Mouse (Mus musculus): ENCODE measurements at regions not wholly inside any gene's neighbourhood (a gene's known extent, or its start where the extent isn't known, plus 50 kb on each side); places are given as distances from the start of the nearest gene placed in this dataset. TPM values are rescaled to one million over a fixed set of nuclear protein-coding genes. Genes with fewer than 3 reads are reported as not detected.

- WGBS: 79% methylated on average over 3 of the region's 3 CpGs
- H3K4me1 ChIP-seq (ENCODE audit: control insufficient read depth, insufficient read depth, low read length): no peaks in the 10 kb centered on the region
- ATAC-seq (ENCODE audit: insufficient number of reproducible peaks, low FRiP score, low TSS enrichment, low read depth) (no peak), DNase-seq (ENCODE audit: low spot score) (no peak)
- no peaks in the 10 kb centered on the region for H3K27me3 ChIP-seq (ENCODE audit: control insufficient read depth, insufficient read depth, low read length)
- no peaks in the 10 kb centered on the region for H3K36me3 ChIP-seq (ENCODE audit: control insufficient read depth, insufficient read depth, low read length)
- no peaks in the 10 kb centered on the region for H3K9me3 ChIP-seq (ENCODE audit: control insufficient read depth, low read length)
- H3K9ac ChIP-seq (ENCODE audit: low read length): no peak overlapping the region
- no peak overlapping the region for H3K4me2 ChIP-seq (ENCODE audit: low read depth, severe bottlenecking)
- H3K4me3 ChIP-seq (ENCODE audit: low read depth, low read length): no peak overlapping the region
- no peak overlapping the region for H3K27ac ChIP-seq (replicated peaks; ENCODE audit: low read depth, low read length)
Observed at GRCm38 (mm10) chr10:12248853-12249252, 620.3 kb downstream of the Utrn start.

GRCm38 (mm10) chr10:12253274-12253673, 615.9 kb downstream of the Utrn start:
- no peak overlapping the region for H3K9ac ChIP-seq (ENCODE audit: low read length)
- no peak for ATAC-seq (ENCODE audit: insufficient number of reproducible peaks, low FRiP score, low TSS enrichment, low read depth)
- H3K27me3 ChIP-seq (ENCODE audit: control insufficient read depth, insufficient read depth, low read length): no peaks in the 10 kb centered on the region
- no peak overlapping the region for H3K27ac ChIP-seq (replicated peaks; ENCODE audit: low read depth, low read length)
- DNase-seq (ENCODE audit: low spot score): no peak
- H3K36me3 ChIP-seq (ENCODE audit: control insufficient read depth, insufficient read depth, low read length): no peaks in the 10 kb centered on the region
- H3K9me3 ChIP-seq (ENCODE audit: control insufficient read depth, low read length): no peaks in the 10 kb centered on the region
- H3K4me3 ChIP-seq (ENCODE audit: low read depth, low read length): no peak overlapping the region
- 91% methylated on average over 3 of the region's 3 CpGs for WGBS
- H3K4me2 ChIP-seq (ENCODE audit: low read depth, severe bottlenecking): no peak overlapping the region
- H3K4me1 ChIP-seq (ENCODE audit: control insufficient read depth, insufficient read depth, low read length): no peaks in the 10 kb centered on the region

- ATAC-seq (ENCODE audit: insufficient number of reproducible peaks, low FRiP score, low TSS enrichment, low read depth): no peak
- H3K9me3 ChIP-seq (ENCODE audit: control insufficient read depth, low read length): no peaks in the 10 kb centered on the region
- H3K27me3 ChIP-seq (ENCODE audit: control insufficient read depth, insufficient read depth, low read length): no peaks in the 10 kb centered on the region
- no peak overlapping the region for H3K9ac ChIP-seq (ENCODE audit: low read length)
- H3K4me2 ChIP-seq (ENCODE audit: low read depth, severe bottlenecking): no peak overlapping the region
- no peak for DNase-seq (ENCODE audit: low spot score)
- no peak overlapping the region for H3K4me3 ChIP-seq (ENCODE audit: low read depth, low read length)
- H3K27ac ChIP-seq (replicated peaks; ENCODE audit: low read depth, low read length): no peak overlapping the region
- H3K36me3 ChIP-seq (ENCODE audit: control insufficient read depth, insufficient read depth, low read length): no peaks in the 10 kb centered on the region
- WGBS: 88% methylated on average over 3 of the region's 3 CpGs
- no peaks in the 10 kb centered on the region for H3K4me1 ChIP-seq (ENCODE audit: control insufficient read depth, insufficient read depth, low read length)
Observed at GRCm38 (mm10) chr10:12285679-12286078, 583.5 kb downstream of the Utrn start.

GRCm38 (mm10) chr10:12298887-12299286, 570.3 kb downstream of the Utrn start:
- WGBS: 88% methylated on average over 2 of the region's 2 CpGs

GRCm38 (mm10) chr10:12302396-12302795, 566.8 kb downstream of the Utrn start:
- 82% methylated on average over 4 of the region's 4 CpGs for WGBS

More at GRCm38 (mm10) chr10:12298887-12299286, 570.3 kb downstream of the Utrn start:
- no peaks in the 10 kb centered on the region for H3K27me3 ChIP-seq (ENCODE audit: control insufficient read depth, insufficient read depth, low read length)
- no peak overlapping the region for H3K27ac ChIP-seq (replicated peaks; ENCODE audit: low read depth, low read length)
- no peak overlapping the region for H3K4me2 ChIP-seq (ENCODE audit: low read depth, severe bottlenecking)
- H3K4me1 ChIP-seq (ENCODE audit: control insufficient read depth, insufficient read depth, low read length): no peaks in the 10 kb centered on the region
- H3K9ac ChIP-seq (ENCODE audit: low read length): no peak overlapping the region
- H3K9me3 ChIP-seq (ENCODE audit: control insufficient read depth, low read length): no peaks in the 10 kb centered on the region
- DNase-seq (ENCODE audit: low spot score) (no peak), ATAC-seq (ENCODE audit: insufficient number of reproducible peaks, low FRiP score, low TSS enrichment, low read depth) (no peak)
- no peaks in the 10 kb centered on the region for H3K36me3 ChIP-seq (ENCODE audit: control insufficient read depth, insufficient read depth, low read length)
- no peak overlapping the region for H3K4me3 ChIP-seq (ENCODE audit: low read depth, low read length)

GRCm38 (mm10) chr10:12320311-12320710, 548.9 kb downstream of the Utrn start:
- Histone ChIP-seq H3K9me3 (ENCODE audit: control insufficient read depth, low read length) (no peaks in the 10 kb centered on the region), H3K27ac (replicated peaks; ENCODE audit: low read depth, low read length) (no peak overlapping the region), H3K4me2 (ENCODE audit: low read depth, severe bottlenecking) (no peak overlapping the region), H3K27me3 (ENCODE audit: control insufficient read depth, insufficient read depth, low read length) (no peaks in the 10 kb centered on the region), H3K36me3 (ENCODE audit: control insufficient read depth, insufficient read depth, low read length) (no peaks in the 10 kb centered on the region), H3K4me1 (ENCODE audit: control insufficient read depth, insufficient read depth, low read length) (no peaks in the 10 kb centered on the region), H3K9ac (ENCODE audit: low read length) (no peak overlapping the region), H3K4me3 (ENCODE audit: low read depth, low read length) (no peak overlapping the region)
- WGBS: 83% methylated on average over 2 of the region's 2 CpGs
- DNase-seq (ENCODE audit: low spot score): no peak
- no peak for ATAC-seq (ENCODE audit: insufficient number of reproducible peaks, low FRiP score, low TSS enrichment, low read depth)

More at GRCm38 (mm10) chr10:12302396-12302795, 566.8 kb downstream of the Utrn start:
- Histone ChIP-seq H3K9ac (ENCODE audit: low read length) (no peak overlapping the region), H3K27me3 (ENCODE audit: control insufficient read depth, insufficient read depth, low read length) (no peaks in the 10 kb centered on the region), H3K4me1 (ENCODE audit: control insufficient read depth, insufficient read depth, low read length) (no peaks in the 10 kb centered on the region), H3K4me3 (ENCODE audit: low read depth, low read length) (no peak overlapping the region), H3K27ac (replicated peaks; ENCODE audit: low read depth, low read length) (no peak overlapping the region), H3K4me2 (ENCODE audit: low read depth, severe bottlenecking) (no peak overlapping the region), H3K9me3 (ENCODE audit: control insufficient read depth, low read length) (no peaks in the 10 kb centered on the region), H3K36me3 (ENCODE audit: control insufficient read depth, insufficient read depth, low read length) (no peaks in the 10 kb centered on the region)
- ATAC-seq (ENCODE audit: insufficient number of reproducible peaks, low FRiP score, low TSS enrichment, low read depth) (no peak), DNase-seq (ENCODE audit: low spot score) (no peak)

Small RNAs in the stretch of these regions (microRNA-seq; reads per million reads assigned to microRNA genes)
- gene Gm22194: not detected
